Mouse (Mus musculus) embryo, embryonic 11.5 days (tissue): ENCODE results near the gene Phrf1.

Source experiments
- DNase-seq: peaks from one replicate; pipeline ENCODE4 v3.0.0-alpha.2; 2012; ENCODE audit warnings: low read depth, low spot score

Gene Phrf1

GRCm38 (mm10) chr7:141256159-141256558 lies 27.6 kb downstream of the Phrf1 start:
- DNase-seq = no peak

GRCm38 (mm10) chr7:141261480-141261879 lies 32.9 kb downstream of the Phrf1 start:
- no peak for DNase-seq

GRCm38 (mm10) chr7:141263640-141264039 lies 35.1 kb downstream of the Phrf1 start:
- DNase-seq = no peak

GRCm38 (mm10) chr7:141264041-141264700 lies 35.6 kb downstream of the Phrf1 start:
- DNase-seq = no peak

- no peak for DNase-seq
These were observed 36.3 kb downstream of the Phrf1 start for GRCm38 (mm10) chr7:141264761-141265410.

GRCm38 (mm10) chr7:141265411-141265738 lies 36.8 kb downstream of the Phrf1 start:
- DNase-seq = no peak

- DNase-seq = no peak
These were observed 37.4 kb downstream of the Phrf1 start, which contains the start of gene Irf7 for GRCm38 (mm10) chr7:141265739-141266561. Gene Irf7, minus strand, starts transcription at chr7:141266481.

GRCm38 (mm10) chr7:141268466-141269272 lies 40.1 kb downstream of the Phrf1 start:
- no peak for DNase-seq

GRCm38 (mm10) chr7:141269273-141269545 lies 40.6 kb downstream of the Phrf1 start:
- DNase-seq = no peak

GRCm38 (mm10) chr7:141270631-141271030 lies 42.0 kb downstream of the Phrf1 start:
- no peak for DNase-seq

- DNase-seq = no peak
These were observed 46.8 kb downstream of the Phrf1 start for GRCm38 (mm10) chr7:141275356-141275755.

- no peak for DNase-seq
These were observed 48.0 kb downstream of the Phrf1 start, which contains the start of gene Cdhr5 for GRCm38 (mm10) chr7:141276546-141276945. Gene Cdhr5, minus strand, starts transcription at chr7:141276786.

- DNase-seq = no peak
These were observed 49.4 kb downstream of the Phrf1 start for GRCm38 (mm10) chr7:141277701-141278678.

- no peak for DNase-seq
These were observed 50.4 kb downstream of the Phrf1 start, which contains the start of gene Sct for GRCm38 (mm10) chr7:141278766-141279590. Gene Sct, minus strand, starts transcription at chr7:141279133.

- DNase-seq = no peak
These were observed 52.9 kb downstream of the Phrf1 start for GRCm38 (mm10) chr7:141281442-141281841.

GRCm38 (mm10) chr7:141282756-141283155 lies 54.2 kb downstream of the Phrf1 start:
- no peak for DNase-seq

- DNase-seq = no peak
These were observed 59.5 kb downstream of the Phrf1 start for GRCm38 (mm10) chr7:141288042-141288441.

- DNase-seq = no peak
These were observed 63.5 kb downstream of the Phrf1 start, which contains the start of gene Drd4 for GRCm38 (mm10) chr7:141291921-141292582. Gene Drd4, plus strand, starts transcription at chr7:141292006.
